Mouse (Mus musculus) urinary bladder, postnatal 36 days (tissue): ENCODE results near the gene Dzip1l.
"Not testable (repeated sequence)": the region's sequence is repeated elsewhere in the genome, so short reads cannot be mapped to it uniquely, and the experiment has no call there.

ENCODE experiments used
- DNase-seq, 2 experiments: peaks; one replicate each; pipeline ENCODE4 v3.0.0; 2022; ENCODE audit warnings: low spot score in 2 of 2, mixed read lengths in 1 of 2

Dzip1l gene

DNA sequence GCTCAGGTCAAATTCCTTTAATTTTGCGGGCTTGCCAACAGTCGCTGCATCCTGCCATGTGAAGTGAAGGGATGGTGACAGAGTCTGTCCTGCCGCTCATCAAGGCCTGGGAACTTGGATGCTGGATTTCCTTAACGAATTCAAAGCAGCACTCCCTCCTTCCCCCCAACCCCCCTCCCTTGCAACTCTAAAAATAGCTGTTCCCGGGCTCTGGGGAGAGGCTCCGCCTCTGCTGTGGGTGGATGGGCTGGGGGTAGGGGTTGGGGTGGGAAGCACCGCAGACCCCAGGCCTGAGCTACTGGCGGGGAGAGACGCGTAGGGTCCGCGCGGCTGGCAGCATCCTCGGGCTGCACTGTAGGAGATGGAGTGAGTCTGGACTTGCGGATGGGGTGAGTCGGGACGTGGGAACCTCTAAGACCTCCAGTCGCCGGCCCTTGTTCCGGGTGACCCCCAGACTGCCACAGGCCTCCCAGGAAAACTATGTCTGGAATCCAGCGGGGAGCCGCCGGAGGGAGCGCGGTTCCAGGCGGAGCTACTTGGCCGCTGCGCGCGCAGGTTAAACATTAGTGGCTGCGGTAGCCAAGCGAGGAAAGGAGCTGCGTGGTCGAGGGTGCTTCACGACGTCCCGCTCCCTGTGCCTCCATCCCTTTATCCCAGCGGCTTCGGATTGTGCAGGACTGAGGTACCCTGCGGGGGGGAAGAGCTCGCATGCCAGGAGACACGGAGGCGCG is at the start of gene Dzip1l:
Gene Dzip1l (plus strand): TSS at position 216 of the 731 bp plus-strand sequence.
- DNase-seq: peak; percentile 66 to 67

DNA sequence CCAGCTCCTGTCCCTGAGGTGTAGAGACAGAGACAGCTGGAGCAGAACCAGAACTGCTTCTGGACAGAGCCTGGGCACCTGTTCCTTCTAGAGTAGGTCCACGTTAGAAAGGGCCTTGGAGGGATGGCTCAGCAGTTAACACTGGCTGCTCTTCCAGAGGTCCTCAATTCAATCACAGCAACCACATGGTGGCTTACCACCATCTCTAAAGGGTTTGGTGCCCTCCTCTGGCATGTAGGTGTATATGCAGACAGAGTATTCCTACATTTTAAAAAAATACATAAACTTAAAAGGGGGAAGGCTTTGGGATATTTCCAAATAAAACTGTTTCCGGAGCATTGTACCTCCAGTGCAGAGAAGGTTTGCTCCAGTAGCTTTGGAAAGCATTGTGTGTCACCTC is 48.6 kb upstream of the Dzip1l start:
- DNase-seq: no peak

DNA sequence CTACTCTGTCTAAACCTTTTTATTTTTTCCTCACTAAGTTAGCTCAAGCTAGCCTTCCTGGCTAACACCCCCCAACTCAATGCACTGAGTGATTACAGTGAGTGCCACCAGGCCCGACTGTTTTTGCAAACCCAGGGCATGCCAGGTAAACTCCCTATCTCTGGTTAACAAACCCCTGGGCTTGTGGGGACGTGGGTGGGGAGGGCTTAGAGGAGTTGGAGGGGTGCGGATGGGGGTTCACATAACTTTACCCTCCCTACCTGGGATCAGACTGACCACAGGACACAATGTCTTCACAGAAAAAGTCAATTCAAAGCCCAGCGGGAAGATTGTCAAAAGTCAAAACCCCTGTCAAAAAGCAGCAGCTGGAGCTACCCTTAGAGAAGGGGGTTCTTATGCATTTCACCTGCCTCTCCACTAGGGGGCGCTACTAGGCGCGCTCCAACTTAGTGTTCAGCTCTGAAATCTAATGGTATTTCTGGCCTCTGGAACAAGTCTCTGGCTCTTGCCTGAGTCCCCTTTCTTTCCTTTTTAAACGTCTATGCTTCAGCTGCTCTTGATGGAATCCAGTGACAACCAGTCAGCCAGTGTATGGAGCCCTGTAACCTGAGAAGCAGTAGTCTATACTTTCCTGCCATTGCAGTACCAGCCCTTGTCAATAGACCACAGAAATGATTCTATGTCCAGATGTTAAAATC is 41.6 kb upstream of the Dzip1l start:
- DNase-seq: peak; percentile 47 to 51

DNA sequence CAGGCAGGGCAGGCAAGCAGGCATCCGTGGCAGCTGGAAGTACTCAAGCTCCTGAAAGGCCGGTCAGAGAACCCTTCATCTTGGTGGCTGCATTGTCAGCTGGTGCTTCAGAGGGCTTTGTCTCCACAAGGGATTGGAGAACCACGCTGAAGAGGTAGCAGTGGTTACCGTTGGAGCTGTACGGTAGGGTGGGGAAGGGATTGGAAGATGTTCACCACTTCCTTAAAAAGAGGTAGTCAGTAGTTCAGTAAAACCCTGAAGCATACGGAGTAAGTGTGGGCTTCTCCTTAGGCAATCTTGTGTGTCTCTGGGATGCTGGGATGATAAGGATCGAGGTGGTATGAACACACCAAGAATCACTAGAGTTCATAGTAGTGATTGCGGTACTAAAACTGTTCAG is 38.2 kb upstream of the Dzip1l start:
- no peak for DNase-seq

DNA sequence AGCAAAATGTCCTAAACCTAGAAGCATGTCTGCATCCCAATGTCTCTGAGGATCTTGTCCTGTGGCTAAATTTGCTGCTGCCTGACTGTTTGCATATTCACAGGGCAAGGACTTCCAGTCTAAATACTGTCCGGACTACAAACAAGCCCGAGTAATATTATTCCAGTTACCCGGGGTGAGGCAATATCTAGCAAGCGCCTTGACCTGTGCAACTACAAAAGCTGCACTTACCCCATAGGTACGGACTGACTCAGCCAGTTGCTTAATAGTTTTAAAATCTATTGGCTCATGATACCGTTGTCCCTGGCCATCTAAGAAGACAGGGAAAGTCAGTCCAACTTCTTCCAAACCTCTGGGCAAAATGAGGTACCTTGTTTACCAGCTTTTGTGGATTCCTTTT is 30.2 kb upstream of the Dzip1l start:
- DNase-seq: not testable (repeated sequence)

GRCm38 (mm10) chr9:99603566-99603965 is 25.7 kb upstream of the Dzip1l start:
- DNase-seq: no peak

DNA sequence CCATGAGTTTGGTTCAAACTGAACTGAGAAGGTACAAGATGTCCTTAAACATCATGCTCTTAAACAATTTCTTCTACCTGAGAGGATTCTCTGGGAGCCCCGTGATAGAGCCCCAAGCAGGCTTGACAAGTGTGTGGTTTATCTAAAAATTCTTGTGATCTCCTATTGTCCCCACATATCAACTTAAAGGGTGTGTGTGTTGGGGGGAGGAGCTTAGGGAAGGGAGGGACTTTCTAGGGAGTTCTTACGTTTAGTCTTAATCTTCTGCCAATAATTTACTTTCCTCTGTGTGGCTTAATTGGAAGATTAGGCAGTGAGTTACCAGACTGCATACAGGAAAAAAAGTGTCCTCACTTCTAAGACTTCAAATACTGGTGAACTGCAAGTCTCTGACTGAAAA is 17.1 kb upstream of the Dzip1l start, which contains the start of gene A4gnt:
Gene A4gnt (plus strand): TSS at position 301 of the 400 bp plus-strand sequence.
- DNase-seq: no peak

- DNase-seq: no peak
Observed at GRCm38 (mm10) chr9:99619688-99620087, 9.6 kb upstream of the Dzip1l start.

GRCm38 (mm10) chr9:99620196-99620595 is 9.1 kb upstream of the Dzip1l start:
- DNase-seq: no peak

DNA sequence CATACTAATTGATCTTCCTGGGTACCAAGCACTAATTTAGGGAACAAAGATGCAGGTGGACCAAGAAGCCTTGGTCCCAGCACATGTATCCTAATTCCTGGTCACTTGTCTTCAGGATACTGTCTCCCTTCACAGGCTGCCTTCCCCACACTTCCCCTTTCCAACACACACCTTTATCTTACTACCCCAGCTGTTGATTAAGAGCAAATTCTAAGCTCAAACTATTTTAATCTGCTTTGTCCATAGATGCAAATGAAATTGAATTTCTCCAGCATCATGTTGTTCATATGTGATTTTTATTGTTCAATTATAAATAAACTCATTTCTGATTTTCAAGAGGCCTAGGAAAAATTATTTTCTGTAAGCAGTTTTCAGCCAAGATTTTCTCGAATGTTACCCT is 7.3 kb upstream of the Dzip1l start:
- DNase-seq: no peak

- DNase-seq: no peak
Observed at GRCm38 (mm10) chr9:99622966-99623365, 6.3 kb upstream of the Dzip1l start.

GRCm38 (mm10) chr9:99624117-99624516 is 5.2 kb upstream of the Dzip1l start:
- peak in 1 of 2 experiments; percentile 16 for DNase-seq

DNA sequence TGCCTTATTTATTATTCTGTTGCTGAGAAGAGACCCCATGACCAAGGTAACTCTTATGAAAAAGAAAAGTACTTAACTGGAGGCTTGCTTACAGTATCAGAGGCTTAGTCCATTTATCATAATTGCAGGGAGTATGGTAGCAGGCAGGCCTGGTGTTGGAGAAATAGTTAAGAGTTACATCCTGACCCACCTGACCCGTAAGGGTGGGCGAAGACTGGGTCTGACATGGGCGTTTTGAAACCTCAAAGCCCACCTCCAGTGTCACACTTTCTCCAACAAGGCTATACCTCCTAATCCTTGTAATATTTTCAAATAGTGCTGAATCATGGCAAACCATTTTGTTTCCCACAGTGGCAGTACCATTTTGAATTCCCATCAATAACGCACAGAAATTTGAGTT is 715 bp upstream of the Dzip1l start:
- DNase-seq: no peak

DNA sequence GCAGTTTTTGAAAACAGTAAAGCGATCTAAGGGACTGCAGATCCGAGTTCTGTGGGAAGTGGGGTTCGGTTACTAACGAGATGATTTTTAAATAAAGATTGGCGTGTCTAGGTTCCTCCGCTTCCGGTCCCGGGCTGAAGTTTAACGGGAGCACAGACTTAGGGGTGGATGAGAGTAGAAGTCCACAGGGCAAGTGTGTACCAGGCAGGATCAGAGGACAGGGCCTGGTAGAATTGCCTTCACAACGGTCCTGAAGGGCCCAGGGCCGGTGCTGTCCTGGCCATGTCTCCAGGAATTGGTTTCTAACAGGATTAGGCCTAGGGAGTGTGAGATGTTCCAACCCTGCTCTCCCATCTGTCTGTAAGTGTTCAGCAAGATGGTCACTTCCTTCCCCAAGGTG is 775 bp downstream of the Dzip1l start:
- DNase-seq: peak; percentile 11 to 34

DNA sequence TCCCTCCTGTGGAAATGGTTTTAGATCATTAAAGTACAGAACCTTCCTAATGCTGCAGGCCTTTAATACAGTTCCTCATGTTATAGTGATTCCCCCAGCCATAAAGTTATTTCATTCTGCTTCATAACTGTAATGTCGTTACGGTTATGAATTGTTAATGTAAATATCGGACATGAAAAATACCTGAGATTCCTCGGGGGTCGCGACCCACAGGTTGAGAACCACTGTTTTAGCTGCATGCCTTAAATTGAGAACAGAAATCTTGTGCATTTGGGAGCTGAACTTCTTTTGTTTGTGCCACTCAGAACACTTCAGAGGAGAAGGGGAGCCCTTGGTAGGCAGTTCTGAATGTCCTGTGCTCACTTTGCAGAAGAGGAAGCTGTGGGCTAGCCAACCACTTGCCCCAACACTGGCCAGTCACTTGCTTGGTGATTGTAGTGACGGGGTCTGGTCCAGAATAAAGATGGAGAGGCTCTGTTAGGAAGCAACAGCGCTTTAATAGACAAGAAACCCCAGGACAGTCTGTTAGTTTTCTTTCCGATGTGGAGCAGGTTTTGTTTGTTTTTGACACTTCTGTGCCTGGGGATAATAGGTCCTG is 1.3 kb downstream of the Dzip1l start:
- DNase-seq: no peak

GRCm38 (mm10) chr9:99631781-99632180 is 2.5 kb downstream of the Dzip1l start:
- DNase-seq: no peak

- DNase-seq: peak; percentile 51 to 67
Observed at GRCm38 (mm10) chr9:99632264-99632663, 3.0 kb downstream of the Dzip1l start.

DNA sequence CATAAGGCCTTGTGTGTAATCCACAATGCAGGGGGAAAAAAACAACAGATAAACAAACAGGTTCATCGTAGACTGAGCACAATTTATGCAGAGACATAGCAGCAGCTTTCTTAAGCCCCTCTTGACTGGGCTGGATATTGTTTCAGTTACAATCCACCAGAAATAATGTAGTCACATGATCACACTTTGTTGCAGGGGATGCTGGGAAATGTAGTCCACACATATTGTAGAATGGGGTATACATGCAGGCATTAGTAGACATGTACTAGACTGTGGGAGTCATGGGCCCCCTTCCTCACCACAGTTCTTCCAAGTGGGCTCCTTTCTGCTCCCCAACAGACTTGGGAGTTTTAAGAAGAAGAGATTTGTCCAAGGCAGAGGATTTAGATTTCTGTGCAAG is 7.5 kb downstream of the Dzip1l start:
- DNase-seq: no peak

- no peak for DNase-seq
Observed at GRCm38 (mm10) chr9:99637227-99637626, 7.9 kb downstream of the Dzip1l start.

GRCm38 (mm10) chr9:99637736-99638135 is 8.4 kb downstream of the Dzip1l start:
- DNase-seq: no peak

DNA sequence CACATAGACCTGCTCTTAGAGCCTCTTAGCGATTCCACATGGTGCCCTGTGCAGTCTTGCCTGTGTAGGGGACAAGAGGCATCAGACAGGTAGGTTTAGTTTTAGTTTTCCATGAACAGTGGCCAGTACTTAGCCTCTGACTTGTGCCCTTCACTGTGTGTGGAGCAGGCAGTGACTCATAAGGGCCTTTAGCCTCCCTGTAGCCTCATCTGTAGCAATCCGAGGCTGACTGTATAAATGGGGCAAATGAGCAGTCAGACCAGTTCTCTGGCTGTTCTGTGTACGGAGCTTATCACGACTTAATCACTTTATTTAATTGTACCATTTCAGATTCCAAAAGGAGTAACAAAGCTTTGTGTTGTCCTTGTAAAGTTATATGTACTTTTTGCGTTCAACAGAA is 10.7 kb downstream of the Dzip1l start:
- DNase-seq: peak in 1 of 2 experiments; percentile 49

- no peak for DNase-seq
Observed at GRCm38 (mm10) chr9:99645416-99645815, 16.1 kb downstream of the Dzip1l start.

DNA sequence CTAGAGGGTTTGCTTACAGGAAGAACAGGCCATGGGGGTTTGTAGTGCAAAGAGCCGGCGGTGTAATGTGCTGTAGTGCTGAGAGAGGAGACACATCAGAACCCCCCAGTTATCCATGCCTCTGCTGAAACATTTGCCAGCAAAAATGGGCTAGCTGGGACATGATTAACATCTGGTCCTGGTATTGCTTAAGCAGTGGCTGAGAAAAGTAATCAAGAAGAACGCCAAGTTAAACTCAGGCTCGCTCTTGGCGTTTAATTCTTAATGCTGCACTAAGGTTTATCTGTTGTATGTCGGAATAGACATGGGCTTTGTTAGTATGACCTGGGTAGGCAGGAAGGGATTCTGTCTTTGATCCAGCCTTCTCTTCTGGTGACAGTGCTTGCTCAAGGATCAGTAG is 16.8 kb downstream of the Dzip1l start:
- DNase-seq: peak in 1 of 2 experiments; percentile 31
